Mouse (Mus musculus) heart, adult 11 months (tissue): ENCODE data around the gene Cand2.

Experiments used
- DNase-seq: peaks from one replicate; pipeline ENCODE4 v3.0.0; 2022

The Cand2 gene

GRCm38 (mm10) chr6:115832152-115832850 lies 58.0 kb downstream of the Cand2 start:
- no peak for DNase-seq

- DNase-seq = no peak
Measured at GRCm38 (mm10) chr6:115833861-115834260, 59.5 kb downstream of the Cand2 start.

DNA sequence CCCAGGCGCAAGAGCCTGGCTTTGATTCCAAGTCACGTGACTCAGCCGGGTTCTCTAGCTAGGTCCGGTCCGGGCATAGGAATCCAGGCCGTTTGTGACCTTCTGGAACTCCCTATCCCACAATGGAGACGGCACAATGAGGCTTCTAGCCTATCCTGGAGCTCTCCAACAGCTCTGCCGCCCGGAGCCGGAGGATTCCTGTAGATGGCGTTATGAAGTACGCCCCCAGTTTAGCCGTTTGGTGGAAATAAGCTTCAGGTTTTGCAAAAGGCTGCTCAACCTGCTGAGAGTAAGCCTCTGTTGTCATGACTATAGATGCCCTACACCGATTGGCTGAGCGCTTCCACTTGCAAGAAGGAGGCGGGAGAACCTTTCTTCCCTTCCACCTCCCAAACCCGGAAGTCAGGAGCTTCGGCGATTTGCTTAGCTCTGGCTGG lies 63.8 kb downstream of the Cand2 start, which contains the start of gene Efcab12:
Gene Efcab12 (minus strand): TSS at position 252 of the 437 bp plus-strand sequence.
- peak; percentile 98 for DNase-seq

DNA sequence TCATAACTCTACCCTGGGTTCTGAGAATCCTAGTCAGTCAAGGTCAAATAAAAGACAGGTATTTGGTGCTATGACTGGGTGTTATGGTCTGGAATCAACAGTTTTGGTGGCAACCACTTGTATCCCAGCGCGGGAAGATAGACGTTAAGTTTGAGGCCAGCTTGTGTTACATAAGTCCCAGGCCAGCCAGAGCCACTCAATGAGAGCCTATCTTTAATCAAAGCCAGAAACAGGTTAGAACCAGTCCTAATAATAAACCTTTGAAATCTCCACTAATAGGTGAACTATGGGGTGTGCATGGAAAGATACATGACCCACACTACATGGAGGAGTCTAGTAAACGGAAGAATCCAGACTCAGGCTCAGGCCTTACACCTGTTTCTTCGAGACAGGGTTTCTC lies 64.4 kb downstream of the Cand2 start:
- no peak for DNase-seq

DNA sequence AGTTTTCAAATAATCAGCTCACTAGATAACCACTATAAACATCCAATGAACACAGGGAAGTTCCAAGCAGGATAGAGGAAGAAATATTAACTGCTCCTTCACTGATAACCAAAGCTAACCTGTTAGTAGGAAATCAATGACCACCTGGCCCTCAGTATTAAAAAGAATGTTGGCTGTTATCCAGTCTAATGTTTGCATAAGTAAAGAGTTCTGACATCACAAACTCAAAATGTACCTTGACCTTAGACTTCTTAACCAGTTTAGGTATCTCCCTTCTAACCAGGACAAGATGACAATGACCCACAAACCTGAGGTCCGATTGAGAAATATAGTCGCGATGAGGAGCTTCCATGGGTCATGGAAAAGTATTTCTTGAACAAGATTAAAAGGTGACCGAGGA lies 70.7 kb downstream of the Cand2 start:
- DNase-seq = no peak

- peak; percentile 94 for DNase-seq
Measured at GRCm38 (mm10) chr6:115846640-115847411, 72.5 kb downstream of the Cand2 start.

GRCm38 (mm10) chr6:115848598-115849304 lies 74.4 kb downstream of the Cand2 start:
- no peak for DNase-seq

DNA sequence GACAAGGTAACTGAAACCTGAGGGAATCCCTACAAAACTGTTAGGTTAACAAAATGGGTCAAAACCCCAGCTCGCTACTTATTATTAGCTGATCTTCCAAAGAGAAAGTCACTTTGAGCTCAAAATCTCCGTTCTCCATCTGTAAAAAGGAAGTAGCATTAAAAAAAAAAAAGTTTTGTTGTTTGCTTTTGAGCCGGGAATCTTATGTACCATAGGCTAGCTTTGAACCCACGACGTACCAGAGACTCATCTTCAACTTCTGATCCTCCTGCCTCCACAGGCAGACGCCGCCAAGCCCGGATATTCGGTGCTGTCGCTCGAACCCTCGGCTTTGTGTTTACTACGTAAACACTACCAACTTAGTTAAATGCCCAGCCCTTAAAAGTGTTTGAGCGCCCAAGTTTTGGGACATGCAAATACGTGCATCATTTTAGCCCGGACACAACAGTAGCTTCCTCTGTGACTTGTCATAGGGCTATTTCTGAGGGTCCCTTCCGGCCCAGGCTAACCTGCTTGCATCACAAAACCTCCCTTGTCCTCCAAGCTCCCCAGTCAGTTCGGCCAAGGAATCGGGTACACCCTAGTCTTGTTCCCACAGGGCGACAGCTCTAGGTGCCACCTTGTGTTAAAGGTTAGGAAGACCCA lies 78.2 kb downstream of the Cand2 start:
- no peak for DNase-seq

DNA sequence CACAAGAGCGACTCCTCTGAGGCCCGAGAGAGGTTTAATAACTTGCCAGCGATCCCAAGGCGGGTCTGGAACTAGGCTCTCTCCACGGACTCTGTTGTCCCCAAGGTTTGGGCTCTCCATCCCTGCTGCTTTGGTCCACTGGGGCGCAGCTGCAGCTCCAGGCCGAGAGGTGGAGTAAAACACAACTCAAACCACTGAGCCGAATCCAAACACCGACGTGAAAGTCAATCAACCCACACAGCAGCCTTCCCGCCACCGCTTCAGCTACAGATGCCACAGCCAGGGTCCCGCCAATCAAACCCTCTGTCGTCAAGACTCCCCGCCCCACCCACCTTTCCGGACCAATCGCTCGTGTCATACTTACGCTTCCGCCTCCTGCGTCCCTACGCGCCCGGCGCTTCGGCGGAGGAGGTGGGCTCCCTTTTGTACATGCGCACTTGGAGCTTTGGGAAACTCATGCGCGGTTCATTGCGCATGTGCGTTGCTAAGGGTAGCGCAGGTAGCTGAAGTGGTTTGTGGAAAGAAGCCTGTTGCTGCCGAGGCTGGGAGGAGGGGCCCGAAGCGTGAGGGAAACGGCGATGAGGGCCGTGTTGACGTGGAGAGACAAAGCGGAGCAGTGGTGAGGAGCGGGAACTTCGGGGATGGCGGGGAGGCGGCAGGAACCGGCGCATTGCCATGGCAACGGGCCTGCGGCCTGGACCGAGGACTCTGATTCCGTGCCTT lies 78.9 kb downstream of the Cand2 start, which contains the start of the genes Mbd4 and Ift122:
Gene Mbd4 (minus strand): TSS at position 281 of the 723 bp plus-strand sequence.
Gene Ift122 (plus strand): TSS at position 380 of the 723 bp plus-strand sequence.
- DNase-seq = peak; percentile 100

DNA sequence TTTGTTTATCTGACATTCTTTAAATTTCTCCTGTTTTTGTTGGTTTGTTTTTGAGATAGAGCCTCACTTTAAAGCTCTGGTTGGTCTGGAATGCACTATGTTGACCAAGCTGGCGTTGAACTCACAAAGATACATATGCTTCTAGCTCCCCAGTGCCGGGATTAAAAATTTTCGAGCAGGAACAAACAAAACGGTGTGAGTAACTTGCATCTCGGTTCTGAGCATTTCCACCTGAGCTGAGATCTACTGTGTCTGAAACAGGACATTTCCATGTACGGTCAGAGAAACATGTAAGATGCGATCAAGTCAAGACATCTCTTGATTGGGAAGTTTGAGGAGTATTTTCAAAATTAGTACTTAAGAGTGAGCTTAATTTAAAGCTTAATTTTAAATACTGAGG lies 79.6 kb downstream of the Cand2 start:
- DNase-seq = no peak

DNA sequence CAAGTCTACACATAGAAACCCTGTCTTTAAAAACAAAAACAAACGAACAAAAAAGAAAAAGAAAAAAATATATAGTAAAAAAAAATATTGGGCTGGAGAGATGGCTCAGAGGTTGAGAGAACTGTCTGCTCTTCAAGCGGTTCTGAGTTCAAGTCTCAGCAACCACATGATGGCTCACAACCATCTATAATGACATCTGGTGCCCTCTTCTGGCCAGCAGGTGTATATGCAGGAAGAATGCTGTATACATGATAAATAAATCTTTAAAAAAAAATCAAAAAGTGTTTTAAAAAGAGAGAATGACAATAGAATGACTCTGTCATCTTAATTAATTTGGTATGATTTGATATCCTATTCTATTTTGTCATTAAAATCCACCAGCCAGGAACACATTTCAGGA lies 80.1 kb downstream of the Cand2 start:
- DNase-seq = no peak
